Mouse (Mus musculus) ES-Bruce4 (cell line): ENCODE measurements at regions not wholly inside any gene's neighbourhood (a gene's known extent, or its start where the extent isn't known, plus 50 kb on each side); places are given as distances from the start of the nearest gene placed in this dataset.

Experiments used
- EP300 ChIP-seq: IDR thresholded peaks from 2 replicates; pipeline ENCODE4 v1.6.1; 2011; ENCODE audit warnings: low read depth, low read length; ENCODE audit not compliant: insufficient read depth
- POLR2A ChIP-seq: IDR thresholded peaks from one replicate; pipeline ENCODE4 v1.8.1; 2011; ENCODE audit warnings: low read length; ENCODE audit not compliant: insufficient read depth

- no peak for TF ChIP-seq EP300
- no peak for TF ChIP-seq POLR2A
Observed at GRCm38 (mm10) chr1:137923705-137924104, 251.8 kb downstream of the Ptprc start.
